Mouse (Mus musculus): Measurements from ENCODE around the gene Pou5f1.
"Not testable (repeated sequence)": the region's sequence is repeated elsewhere in the genome, so short reads cannot be mapped to it uniquely, and the experiment has no call there.

DNA sequence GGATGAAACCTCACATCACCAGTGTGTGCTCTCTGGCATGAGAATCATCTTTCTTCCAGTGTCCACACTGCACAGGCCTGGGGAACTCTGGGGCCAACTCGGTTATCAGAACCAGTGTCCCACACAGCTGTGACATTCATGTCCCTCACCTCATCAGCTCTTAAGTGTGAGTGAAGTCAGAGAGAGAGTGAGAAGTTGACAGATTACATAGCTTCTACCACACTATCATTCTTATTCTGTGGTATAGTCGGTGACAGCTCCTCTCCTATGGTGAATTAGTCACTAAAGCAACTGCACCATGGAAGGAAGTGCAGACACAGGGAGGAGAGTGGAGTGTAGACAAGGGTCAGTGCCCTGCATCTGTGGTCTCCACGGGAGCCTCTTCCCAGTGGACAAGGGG lies 36.9 kb upstream of the Pou5f1 start:
- not testable (repeated sequence) for TF ChIP-seq CTCF (conservative IDR thresholded peaks at IDR 0.05; ENCODE audit: insufficient read depth, insufficient read length, low read depth, low read length); POLR2A (IDR thresholded peaks at IDR 0.05; ENCODE audit: low read depth, low read length)
